Mouse (Mus musculus) liver, embryonic 14.5 days (tissue): Measurements from ENCODE around the gene Them7.

Source experiments
- CTCF ChIP-seq: IDR thresholded peaks from 2 replicates; pipeline ENCODE4 v1.5.1; 2016; ENCODE audit warnings: antibody characterized with exemption, low read depth, control low read depth
- EP300 ChIP-seq: IDR thresholded peaks from 2 replicates; pipeline ENCODE4 v1.6.1; 2016; ENCODE audit warnings: antibody characterized with exemption, low read depth

DNA sequence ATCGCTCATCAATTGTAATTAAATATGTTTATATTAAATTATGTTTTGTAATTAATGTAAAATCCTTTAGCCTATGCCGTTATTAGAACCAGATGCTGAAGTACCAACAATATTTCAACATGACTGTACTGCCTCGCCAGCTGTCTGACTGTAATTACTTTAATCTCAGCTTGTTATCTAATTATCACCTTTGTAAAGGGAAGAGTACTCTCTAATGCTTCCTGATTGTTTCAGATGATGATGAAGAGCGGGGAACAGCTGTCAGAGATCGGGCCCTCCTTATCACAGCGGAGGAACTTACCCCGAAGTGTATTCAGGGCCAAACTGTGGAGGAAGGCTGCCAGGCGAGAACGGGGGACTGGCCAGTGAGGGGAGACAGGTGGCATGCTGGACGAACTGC lies 77.4 kb downstream of the Them7 start:
- TF ChIP-seq CTCF: no peak
- TF ChIP-seq EP300: no peak
